Mouse (Mus musculus) spleen, postnatal 14 days (tissue): ENCODE measurements around the gene Gpsm2.
"Not testable (repeated sequence)": the region's sequence is repeated elsewhere in the genome, so short reads cannot be mapped to it uniquely, and the experiment has no call there.

Source experiments
- DNase-seq, 2 experiments: peaks; one replicate each; pipeline ENCODE4 v3.0.0; 2021 to 2022; ENCODE audit warnings: low spot score in 2 of 2

Gpsm2 gene

DNA sequence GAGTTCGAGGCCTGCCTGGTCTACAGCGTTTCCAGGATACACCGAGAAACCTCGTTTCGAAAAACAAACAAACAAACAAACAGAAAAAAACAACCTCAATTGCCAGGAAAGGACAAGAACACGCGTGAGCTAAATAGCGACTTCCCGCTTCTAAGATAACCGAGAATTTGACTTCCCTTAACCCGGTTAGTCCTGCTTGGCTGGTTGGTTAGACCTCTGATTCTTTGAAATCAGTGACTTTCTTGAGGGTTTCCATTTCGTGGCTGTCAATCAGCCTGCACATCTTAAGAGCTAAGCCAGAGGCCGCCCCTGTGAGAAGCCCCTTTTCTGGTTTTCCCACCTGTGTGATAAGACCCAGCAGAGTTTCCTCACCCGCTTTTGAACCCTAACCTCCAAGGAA lies 67.5 kb downstream of the Gpsm2 start:
- no peak for DNase-seq

DNA sequence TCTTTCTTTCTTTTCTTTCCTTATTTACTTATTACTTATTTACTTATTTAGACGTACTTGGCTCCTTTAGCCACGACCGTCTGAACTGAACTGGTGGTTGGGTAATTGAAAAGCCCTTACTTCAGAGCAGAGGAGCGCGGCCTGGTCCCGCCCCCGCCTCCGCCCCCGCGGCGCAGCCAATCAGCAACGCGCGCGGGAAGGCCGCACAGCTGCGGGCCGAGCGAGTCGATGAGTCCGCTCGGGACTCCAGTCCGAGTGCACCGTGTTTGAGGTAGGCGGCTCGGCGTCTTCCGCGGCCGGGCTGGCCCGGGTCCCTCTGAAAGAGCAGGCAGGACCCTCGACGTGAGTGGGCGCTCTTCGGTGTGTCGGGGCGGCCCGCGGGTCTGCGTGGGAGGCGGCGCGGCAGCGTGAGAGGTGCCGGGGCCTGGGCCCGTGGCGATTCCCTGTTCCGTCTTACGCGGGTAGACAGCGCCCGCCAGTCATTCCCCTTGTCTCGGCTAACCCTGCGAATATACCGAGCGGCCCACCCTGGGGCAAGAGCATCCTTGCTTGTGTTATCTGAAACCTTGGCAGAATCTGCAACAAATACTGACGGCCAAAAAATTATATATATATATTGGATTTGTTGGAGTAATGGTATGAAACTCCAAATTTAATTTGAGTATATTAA lies 68.3 kb downstream of the Gpsm2 start, which contains the start of gene Clcc1:
Gene Clcc1, plus strand, starts transcription at position 204 of the 670 bp plus-strand sequence.
- DNase-seq, result peak; percentile 92 to 95

DNA sequence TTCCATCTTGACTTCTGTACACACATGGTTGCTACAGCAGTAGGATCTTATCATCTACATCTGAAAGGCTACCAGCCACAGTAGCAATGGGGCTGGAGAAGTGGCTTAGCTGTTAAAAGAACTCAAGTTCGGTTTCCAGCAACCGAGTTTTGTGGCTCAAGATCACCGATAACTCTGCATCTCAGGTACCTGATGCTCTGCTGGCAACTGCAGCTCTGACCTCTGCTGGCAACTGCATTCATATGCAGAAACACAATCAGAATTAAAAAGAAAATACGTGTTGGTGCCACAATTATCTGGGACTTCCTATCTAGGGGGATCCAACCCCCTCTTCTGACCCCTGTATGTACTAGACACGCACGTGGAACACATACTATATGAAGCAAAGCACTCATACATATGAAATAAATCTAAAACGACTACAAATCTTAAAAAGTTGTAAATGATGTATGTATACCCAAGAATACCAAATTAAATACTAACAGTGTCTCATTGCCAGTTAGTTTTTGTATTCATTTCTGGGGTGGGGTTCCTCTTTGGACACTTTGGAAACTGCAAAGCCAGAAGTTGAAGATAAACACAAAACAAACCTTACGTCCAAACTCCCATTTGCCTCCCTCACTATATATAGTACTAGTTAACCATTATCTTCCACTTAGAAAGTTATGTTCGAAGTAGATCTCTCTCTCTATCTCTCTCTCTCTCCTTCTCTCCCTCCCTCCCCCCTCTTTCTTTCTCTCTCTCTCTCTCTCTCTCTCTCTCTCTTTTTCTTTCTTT lies 69.1 kb downstream of the Gpsm2 start:
- DNase-seq, result no peak

DNA sequence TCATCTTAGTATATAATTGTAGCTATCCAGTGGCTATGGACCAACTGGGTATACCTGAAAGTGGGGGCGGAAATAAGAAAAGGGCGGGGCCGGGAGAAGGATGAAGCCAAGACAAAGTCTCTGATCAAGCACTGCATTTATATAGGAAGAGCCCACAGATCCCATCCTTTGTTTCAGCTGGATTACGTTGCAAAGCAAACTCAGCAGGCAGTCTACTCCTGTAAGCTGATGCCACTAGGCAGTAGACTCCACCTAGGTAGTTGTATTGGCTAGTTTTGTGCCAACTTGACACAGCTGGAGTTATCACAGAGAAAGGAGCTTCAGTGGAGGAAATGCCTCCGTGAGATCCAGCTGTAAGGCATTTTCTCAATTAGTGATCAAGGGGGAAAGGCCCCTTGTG lies 74.4 kb downstream of the Gpsm2 start:
- DNase-seq, result not testable (repeated sequence)

DNA sequence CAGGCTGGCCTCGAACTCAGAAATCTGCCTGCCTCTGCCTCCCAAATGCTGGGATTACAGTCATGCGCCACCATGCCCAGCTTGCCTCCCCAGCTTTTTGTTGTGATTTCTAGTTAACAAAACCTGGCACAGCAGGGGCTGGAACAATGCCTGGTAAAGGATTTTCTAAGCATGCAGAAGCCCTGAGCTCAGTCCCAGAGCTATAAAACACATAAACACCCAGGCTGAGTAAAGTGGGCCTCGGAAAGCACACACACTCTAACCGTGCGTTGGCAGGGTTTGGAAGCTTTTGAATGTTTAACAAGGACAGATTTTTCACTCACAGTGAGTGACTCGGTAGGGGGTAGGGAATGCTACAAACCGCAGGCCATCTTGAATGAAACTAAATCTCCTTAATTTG lies 76.1 kb downstream of the Gpsm2 start:
- DNase-seq, result no peak

DNA sequence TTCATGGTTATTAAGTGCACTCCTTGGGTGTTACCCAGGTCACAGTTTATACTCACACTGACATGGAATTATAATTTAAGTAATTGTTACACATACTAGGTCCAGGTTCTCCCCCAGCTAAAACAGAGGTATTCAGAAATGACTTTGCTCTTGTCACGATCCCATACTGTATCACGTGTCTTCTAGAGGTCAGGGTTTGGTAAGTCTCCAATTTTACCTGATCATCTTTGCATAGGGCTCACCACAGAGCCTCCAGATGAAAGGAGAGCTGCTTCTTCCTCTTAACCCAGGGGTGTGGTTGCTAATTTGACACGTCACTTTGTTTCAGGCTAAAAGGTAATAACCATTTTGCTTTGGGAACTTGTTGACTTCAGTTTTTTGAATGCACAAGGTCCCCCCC lies 77.3 kb downstream of the Gpsm2 start:
- DNase-seq, result no peak

DNA sequence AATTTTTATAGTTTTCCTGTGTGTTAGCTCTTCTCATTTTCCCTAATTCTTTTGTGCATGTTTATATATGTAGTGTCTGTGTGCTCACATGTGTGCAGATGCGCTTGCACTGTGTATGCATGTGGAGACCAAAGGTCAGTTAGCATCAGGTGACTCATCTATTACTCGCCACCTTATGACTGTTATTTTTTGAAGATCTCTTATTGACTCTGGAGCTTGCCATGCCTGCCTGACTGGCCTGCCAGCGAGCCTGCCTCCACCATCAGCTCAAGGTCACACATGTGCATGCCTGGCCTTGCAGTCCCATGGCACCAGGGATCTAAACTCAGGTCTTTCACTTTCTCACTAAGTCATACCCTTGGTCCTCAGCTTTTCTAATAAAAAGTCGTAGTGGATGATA lies 81.1 kb downstream of the Gpsm2 start:
- no peak for DNase-seq

DNA sequence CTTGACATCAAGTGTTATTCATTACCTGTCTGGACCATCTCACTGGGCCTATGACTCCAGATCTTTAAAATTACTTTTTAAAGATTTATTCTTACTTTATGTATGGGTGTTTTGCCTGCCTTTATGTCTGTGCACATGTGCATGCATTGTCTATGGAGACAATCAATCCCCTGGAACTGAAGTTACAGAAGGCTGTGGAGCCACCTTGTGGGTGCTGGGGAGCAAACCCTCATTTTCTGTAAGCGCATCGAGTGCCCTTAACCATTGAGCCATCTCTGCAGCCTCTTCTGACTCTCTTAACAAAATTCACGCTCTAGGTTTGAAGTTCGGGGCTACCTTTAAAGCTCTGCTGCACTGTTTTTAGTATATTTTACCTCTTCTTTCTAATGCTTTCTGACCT lies 82.7 kb downstream of the Gpsm2 start:
- no peak for DNase-seq

DNA sequence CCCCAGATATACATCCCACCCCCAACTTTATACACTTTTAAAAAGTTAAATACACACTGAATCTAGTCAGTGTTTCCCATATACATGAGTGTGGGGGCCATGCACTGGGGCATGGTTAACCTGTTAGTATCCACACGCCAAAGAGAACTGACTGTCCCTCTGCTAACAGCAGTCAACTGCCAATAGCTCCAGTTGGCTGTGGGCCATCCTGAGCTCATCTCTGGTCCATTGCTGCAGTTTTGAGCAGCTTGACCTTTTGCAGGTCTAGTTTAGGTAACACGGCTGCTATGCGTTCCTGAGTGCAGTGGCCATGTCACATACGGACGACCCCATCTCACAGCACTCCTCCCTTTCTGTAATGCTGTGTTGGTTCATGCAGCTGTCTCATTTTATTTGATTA lies 87.3 kb downstream of the Gpsm2 start:
- no peak for DNase-seq
